ENCODE assay signal across 12 mouse cellular contexts in genomic region chr15:97501420-97501819, GRCm38 (mm10).
DNase-seq lines count a peak whose midpoint lies in the region; TF ChIP-seq lines count a peak whose summit lies in the region.
"Had no signal": no experiment of that assay in that cellular context is flagged by ENCODE, and none has a peak within 500 bp of the region (broad histone marks: within the 10 kb centered on the region; RNA-seq: fewer than 3 reads in every experiment).

No protein-coding gene starts in this region.

- TF ChIP-seq POLR2A in lung, adult 2 months (IDR thresholded peaks at IDR 0.05; ENCODE audit: borderline replicate concordance, extremely low read depth, low read depth, low read length) = no peak

- no peak for TF ChIP-seq CTCF in lung, adult 2 months (IDR thresholded peaks at IDR 0.05; ENCODE audit: insufficient read depth, low read length)

- peak; percentile 11 to 12 for DNase-seq in lung, adult 18-20 months
- DNase-seq in lung, adult 2 months = no peak
- peak; percentile 51 for DNase-seq in 416B (ENCODE audit: low read depth)
- DNase-seq in CD8-positive naive resting alpha-beta T cell, adult 2 months (ENCODE audit: low read depth in 2 of 2, low spot score in 2 of 2) = peak; percentile 16 to 25
- DNase-seq in lung, postnatal 36 days = peak; percentile 24
- no peak for DNase-seq in yolk sac, embryonic 10.5 days (ENCODE audit: low spot score)
- DNase-seq in ovary, postnatal 10 days (ENCODE audit: low spot score) = no peak
- DNase-seq: cerebellum, adult 8-10 months; gastrocnemius, postnatal 14 days; liver, embryonic 13.5 days had no signal

- WGBS in lung, adult 2 months = 39% methylated on average over 9 of the region's 9 CpGs

- no peak overlapping the region for H3K4me3 ChIP-seq in lung, adult 2 months (replicated peaks; ENCODE audit: extremely low read depth, low read depth, low read length)
- H3K4me3 ChIP-seq: embryonic facial prominence, embryonic 12.5 days; forebrain, embryonic 15.5 days; liver, embryonic 13.5 days had no signal

- no peaks in the 10 kb centered on the region for H3K4me1 ChIP-seq in lung, adult 2 months (ENCODE audit: control insufficient read depth, insufficient read depth, low read length)
- H3K4me1 ChIP-seq: embryonic facial prominence, embryonic 12.5 days; forebrain, embryonic 15.5 days; liver, embryonic 13.5 days had no signal

Comparison
In these comparisons a context has a peak if more than half of its experiments do, and no peak if none do; other contexts are left out.
1. DNase-seq: peak in lung, adult 18-20 months (2 of 2), 416B (single experiment), CD8-positive naive resting alpha-beta T cell, adult 2 months (2 of 2) and lung, postnatal 36 days (single experiment); none in lung, adult 2 months (single experiment), yolk sac, embryonic 10.5 days (single experiment) and ovary, postnatal 10 days (single experiment).